In genomic region chr12:4475251-4475993, GRCm38 (mm10) we compare ENCODE assay signal across 8 mouse cellular contexts. TPM values are rescaled to one million over a fixed set of nuclear protein-coding genes. Genes with fewer than 3 reads are reported as not detected.
DNase-seq lines count a peak whose midpoint lies in the region; ATAC-seq and TF ChIP-seq lines count a peak whose summit lies in the region.

No protein-coding gene starts in this region.

- H3K4me2 ChIP-seq in hindbrain, embryonic 14.5 days (replicated peaks): peak overlapping the region; percentile 81
- peak overlapping the region; percentile 54 for H3K4me2 ChIP-seq in midbrain, postnatal 0 days (ENCODE audit: low read depth, low read length, poor library complexity, severe bottlenecking)

- H3K9ac ChIP-seq in liver, adult 2 months (ENCODE audit: low read depth, low read length): peak overlapping the region; percentile 98; the same call in 1 of the 2 replicates
- H3K9ac ChIP-seq in hindbrain, embryonic 14.5 days: peak overlapping the region; percentile 99
- peak overlapping the region; percentile 98 for H3K9ac ChIP-seq in midbrain, postnatal 0 days (replicated peaks; ENCODE audit: low read length, poor library complexity, severe bottlenecking)

- TF ChIP-seq POLR2A in liver, adult 2 months (IDR thresholded peaks at IDR 0.05; ENCODE audit: extremely low read depth, insufficient read depth, low read length): no peak
- TF ChIP-seq POLR2A in brain, embryonic 14.5 days (IDR thresholded peaks at IDR 0.05; ENCODE audit: borderline replicate concordance, extremely low read depth, insufficient read depth, insufficient read length, poor library complexity, severe bottlenecking): no peak

- DNase-seq in liver, adult 2 months (ENCODE audit: extremely low read depth, low read depth, low spot score): no peak
- no peak for DNase-seq in liver
- DNase-seq in brain, embryonic 14.5 days (ENCODE audit: low read depth): peak; percentile 58
- DNase-seq in hindbrain, embryonic 14.5 days (ENCODE audit: low spot score): no peak
- peak; percentile 14 for DNase-seq in midbrain, postnatal 0 days (ENCODE audit: low spot score)
- DNase-seq in adrenal gland, adult 8-10 months: no peak
- no peak for DNase-seq in right cerebral cortex, adult 18-20 months

- ATAC-seq in hindbrain, embryonic 14.5 days (ENCODE audit: low FRiP score): no peak; the same call in 1 of the 2 replicates
- ATAC-seq in midbrain, postnatal 0 days (ENCODE audit: low FRiP score): no peak
- no peak for ATAC-seq in megakaryocyte-erythroid progenitor cell, adult 5-6 weeks (replicated peaks; ENCODE audit: low FRiP score, low TSS enrichment, poor library complexity, severe bottlenecking)

- H3K4me3 ChIP-seq in liver, adult 2 months (ENCODE audit: insufficient read depth, low read depth, low read length): no peak overlapping the region
- peak overlapping the region; percentile 89 for H3K4me3 ChIP-seq in hindbrain, embryonic 14.5 days (replicated peaks; ENCODE audit: low read length)
- H3K4me3 ChIP-seq in midbrain, postnatal 0 days (ENCODE audit: low read depth, low read length): peak overlapping the region; percentile 96

- H3K4me1 ChIP-seq in liver, adult 2 months (ENCODE audit: control insufficient read depth, insufficient read depth, low read length): peaks cover 4% of the 10 kb centered on the region
- peaks cover 22% of the 10 kb centered on the region for H3K4me1 ChIP-seq in hindbrain, embryonic 14.5 days (replicated peaks; ENCODE audit: control insufficient read depth, insufficient read depth, low read length)
- no peaks in the 10 kb centered on the region; the same call in 1 of the 2 replicates for H3K4me1 ChIP-seq in midbrain, postnatal 0 days (ENCODE audit: insufficient read depth, low read length)

- no peaks in the 10 kb centered on the region for H3K36me3 ChIP-seq in liver, adult 2 months (ENCODE audit: control insufficient read depth, insufficient read depth, low read length)
- no peaks in the 10 kb centered on the region for H3K36me3 ChIP-seq in hindbrain, embryonic 14.5 days (replicated peaks; ENCODE audit: control insufficient read depth, insufficient read depth)
- H3K36me3 ChIP-seq in midbrain, postnatal 0 days (ENCODE audit: insufficient read depth, low read length): no peaks in the 10 kb centered on the region

- H3K27ac ChIP-seq in liver, adult 2 months (replicated peaks; ENCODE audit: insufficient read depth, low read depth, low read length): no peak overlapping the region
- no peak overlapping the region for H3K27ac ChIP-seq in hindbrain, embryonic 14.5 days
- H3K27ac ChIP-seq in midbrain, postnatal 0 days (ENCODE audit: low read depth, low read length): no peak overlapping the region

- no peak for TF ChIP-seq CTCF in liver, adult 2 months (IDR thresholded peaks at IDR 0.05; ENCODE audit: low read depth, low read length)
- TF ChIP-seq CTCF in brain, embryonic 14.5 days (IDR thresholded peaks at IDR 0.05; ENCODE audit: borderline replicate concordance, extremely low read depth, insufficient read depth, insufficient read length): no peak
- TF ChIP-seq CTCF in midbrain, postnatal 0 days (IDR thresholded peaks at IDR 0.05): no peak

- no peaks in the 10 kb centered on the region for H3K9me3 ChIP-seq in hindbrain, embryonic 14.5 days (ENCODE audit: control insufficient read depth, low read length)
- no peaks in the 10 kb centered on the region for H3K9me3 ChIP-seq in midbrain, postnatal 0 days (ENCODE audit: low read length)

- H3K79me2 ChIP-seq in liver, adult 2 months (ENCODE audit: control insufficient read depth, insufficient read depth, low read length): peaks cover 29% of the 10 kb centered on the region

- H3K27me3 ChIP-seq in liver, adult 2 months (ENCODE audit: control insufficient read depth, insufficient read depth, low read length): no peaks in the 10 kb centered on the region
- H3K27me3 ChIP-seq in hindbrain, embryonic 14.5 days (ENCODE audit: control insufficient read depth, insufficient read depth, low read length): no peaks in the 10 kb centered on the region
- H3K27me3 ChIP-seq in midbrain, postnatal 0 days (ENCODE audit: insufficient read depth, low read length): no peaks in the 10 kb centered on the region

- 39% methylated on average over 18 of the region's 18 CpGs for WGBS in liver, adult 2 months
- 7% methylated on average over 18 of the region's 18 CpGs for WGBS in hindbrain, embryonic 14.5 days
- WGBS in midbrain, postnatal 0 days: 10% methylated on average over 18 of the region's 18 CpGs

RNA-seq across cellular contexts. Expression of gene Ncoa1, which starts 1.6 kb away (rescaled TPM):
- 9.3 and 12.4 TPM in 2 replicates for total RNA-seq in liver, adult 2 months (2014; rRNA removed)
- 8.0 and 9.3 TPM in 2 replicates for polyA plus RNA-seq in liver, adult 2 months (2012; rRNA removed)
- 39.8 and 41.9 TPM in 2 replicates for polyA plus RNA-seq in brain, embryonic 14.5 days (2012; rRNA removed)
- 17.8 and 19.4 TPM in 2 replicates for polyA plus RNA-seq in hindbrain, embryonic 14.5 days (2014; fragmentation: Nextera tagmentation; extraction: Ambion mirVana)
- 37.2 and 43.5 TPM in 2 replicates for total RNA-seq in midbrain, postnatal 0 days (2014; rRNA removed)
- polyA plus RNA-seq in midbrain, postnatal 0 days (2015; fragmentation: Nextera tagmentation; extraction: Ambion mirVana): 9.9 and 11.2 TPM in 2 replicates
- total RNA-seq in adrenal gland, adult 8-10 months (2022): 10 to 100 TPM; 33.7 to 62.3 (median 46.2) TPM
- total RNA-seq in megakaryocyte-erythroid progenitor cell, adult 5-6 weeks (2014; fragmentation: Nextera tagmentation): 11.2 and 11.9 TPM in 2 replicates
- 6.3 and 11.9 TPM in 2 replicates for total RNA-seq in megakaryocyte-erythroid progenitor cell, adult 5-6 weeks (2017)

Comparison
In these comparisons a context has a peak if more than half of its experiments do, and no peak if none do; other contexts are left out.
1. DNase-seq: peak in brain, embryonic 14.5 days (single experiment) and midbrain, postnatal 0 days (single experiment); none in liver, adult 2 months (single experiment), liver (single experiment), hindbrain, embryonic 14.5 days (single experiment), adrenal gland, adult 8-10 months (single experiment) and right cerebral cortex, adult 18-20 months (single experiment).
2. Peak in every context shown above with its lines, with median percentiles within 50 percentile points of each other: H3K9ac ChIP-seq.